In the genomic region with DNA sequence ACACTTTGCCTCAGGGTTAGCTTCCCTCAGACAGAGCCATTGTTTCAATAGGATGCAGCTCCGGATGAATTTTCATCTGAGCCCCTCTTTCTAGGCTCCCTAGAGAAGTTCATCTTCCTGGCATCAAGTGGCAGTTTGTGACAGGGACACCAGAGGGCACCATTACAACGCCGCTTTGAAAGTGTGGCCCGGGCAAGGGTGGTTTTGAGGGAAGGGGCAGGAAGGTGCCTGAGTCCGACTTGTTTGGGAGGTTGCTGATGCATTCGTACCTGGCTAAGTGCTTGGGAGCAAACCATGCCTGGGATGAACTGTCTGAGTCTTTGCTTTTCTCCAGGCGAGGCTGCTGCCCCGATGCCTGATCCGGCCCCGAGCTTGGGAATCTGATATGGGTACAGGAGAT, we compare ENCODE assay signal across 8 mouse cellular contexts. TPM values are rescaled to one million over a fixed set of nuclear protein-coding genes. Genes with fewer than 3 reads are reported as not detected.
DNase-seq lines count a peak whose midpoint lies in the region; ATAC-seq and TF ChIP-seq lines count a peak whose summit lies in the region.
"Not testable (repeated sequence)": the region's sequence is repeated elsewhere in the genome, so short reads cannot be mapped to it uniquely, and the experiment has no call there.

No protein-coding gene starts in this region.

- not testable (repeated sequence) for H3K27me3 ChIP-seq in hindbrain, embryonic 14.5 days (ENCODE audit: control insufficient read depth, insufficient read depth, low read length)

- H3K9ac ChIP-seq in hindbrain, embryonic 14.5 days, result not testable (repeated sequence)

- not testable (repeated sequence) for H3K27ac ChIP-seq in hindbrain, embryonic 14.5 days; layer of hippocampus, adult 2 months

- not testable (repeated sequence) for H3K4me3 ChIP-seq in hindbrain, embryonic 14.5 days (replicated peaks; ENCODE audit: low read length); layer of hippocampus, adult 2 months

- not testable (repeated sequence) for H3K36me3 ChIP-seq in hindbrain, embryonic 14.5 days (replicated peaks; ENCODE audit: control insufficient read depth, insufficient read depth)

- 0 out of 2 replicates have a peak, but pooled peaks have one; percentile 18 for ATAC-seq in hindbrain, embryonic 14.5 days (ENCODE audit: low FRiP score)

- peak; percentile 80 for TF ChIP-seq CTCF in layer of hippocampus, adult 2 months (conservative IDR thresholded peaks at IDR 0.05)

- DNase-seq in MN1 (ENCODE audit: low spot score), result peak; percentile 85
- peak; percentile 73 for DNase-seq in cerebellum, adult 9-10 months
- peak; percentile 39 to 55 for DNase-seq in frontal cortex, postnatal 14 days (ENCODE audit: low spot score in 2 of 2)
- peak; percentile 79 for DNase-seq in hindbrain, embryonic 14.5 days (ENCODE audit: low spot score)
- DNase-seq in layer of hippocampus, adult 2 months (ENCODE audit: low spot score in 2 of 2), result peak; percentile 37 to 69
- DNase-seq in lung, postnatal 36 days, result peak; percentile 78
- DNase-seq in right cerebral cortex, adult 2 months (ENCODE audit: low spot score in 2 of 2), result peak; percentile 62 to 71
- DNase-seq in yolk sac, embryonic 10.5 days (ENCODE audit: low spot score), result peak; percentile 45

- 44% methylated on average over 10 of the region's 10 CpGs for WGBS in hindbrain, embryonic 14.5 days

- H3K9me3 ChIP-seq in hindbrain, embryonic 14.5 days (ENCODE audit: control insufficient read depth, low read length), result not testable (repeated sequence)

- not testable (repeated sequence) for H3K4me2 ChIP-seq in hindbrain, embryonic 14.5 days (replicated peaks)

- H3K4me1 ChIP-seq in hindbrain, embryonic 14.5 days (replicated peaks; ENCODE audit: control insufficient read depth, insufficient read depth, low read length), result peaks cover 38% of the 10 kb centered on the region

RNA-seq across cellular contexts. Expression of a gene that starts 5.3 kb away (rescaled TPM):
- polyA plus RNA-seq in hindbrain, embryonic 14.5 days (2014; fragmentation: Nextera tagmentation; extraction: Ambion mirVana), result 18.4 and 18.7 TPM in 2 replicates
- total RNA-seq in layer of hippocampus, adult 2 months (2021), result 10 to 100 TPM; 15.4 to 19.0 TPM

RNA-seq across cellular contexts. Expression of a gene that starts 14.7 kb away (rescaled TPM):
- polyA plus RNA-seq in hindbrain, embryonic 14.5 days (2014; fragmentation: Nextera tagmentation; extraction: Ambion mirVana), result 4.3 and 5.2 TPM in 2 replicates
- total RNA-seq in layer of hippocampus, adult 2 months (2021), result under 1 TPM; 0.52 to 0.64 TPM

RNA-seq across cellular contexts. Expression of a gene that starts 58.9 kb away (rescaled TPM):
- 4.7 and 4.8 TPM in 2 replicates for polyA plus RNA-seq in hindbrain, embryonic 14.5 days (2014; fragmentation: Nextera tagmentation; extraction: Ambion mirVana)
- 10 to 100 TPM; 68.6 to 70.9 TPM for total RNA-seq in layer of hippocampus, adult 2 months (2021)
